Mouse (Mus musculus): Measurements from ENCODE around the gene Vpreb1.
A peak's percentile ranks its signal among the peaks of the same experiment; 100 is the strongest.

Vpreb1 gene

DNA sequence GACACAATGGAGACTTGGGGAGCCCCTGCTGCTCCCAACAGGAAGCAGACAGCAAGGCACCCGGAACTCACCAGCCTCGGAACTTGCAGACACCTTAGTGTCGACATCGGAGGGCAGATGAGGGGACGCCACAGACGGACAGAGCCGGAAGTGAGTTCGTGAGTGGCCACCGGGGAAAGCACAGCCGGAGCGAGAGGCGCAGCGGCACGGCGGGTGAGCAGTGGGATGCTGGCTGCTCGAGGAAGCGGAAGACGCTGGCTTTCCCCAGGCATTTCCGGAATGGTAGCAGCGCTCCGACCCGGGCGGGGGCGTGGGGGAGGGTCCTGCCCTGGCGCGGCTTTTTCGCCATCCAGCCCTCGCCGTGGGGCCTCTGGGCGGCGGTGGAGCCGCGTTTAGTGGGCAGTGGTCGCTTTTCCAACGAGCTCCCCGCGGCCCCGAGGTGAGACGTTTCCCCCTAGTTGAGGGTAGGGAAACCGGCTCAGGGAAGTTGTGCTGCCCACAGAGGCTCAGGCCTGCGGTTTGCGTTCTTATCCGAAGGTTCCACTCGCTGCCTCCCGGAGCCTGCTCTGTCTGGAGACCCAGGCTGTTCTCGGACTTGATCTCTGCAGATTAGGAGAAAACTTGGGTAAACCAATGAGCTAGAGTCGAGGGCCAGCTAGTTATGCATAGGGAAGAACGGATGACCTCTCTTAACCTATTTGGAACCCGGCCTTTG lies at the start of gene Vpreb1, which contains the start of gene Top3b:
Gene Vpreb1 (minus strand): TSS at position 227 of the 715 bp plus-strand sequence.
Gene Top3b (plus strand): TSS at position 120 of the 715 bp plus-strand sequence.
- peak; percentile 94 to 96 for DNase-seq (ENCODE audit: low spot score in 2 of 2)

DNA sequence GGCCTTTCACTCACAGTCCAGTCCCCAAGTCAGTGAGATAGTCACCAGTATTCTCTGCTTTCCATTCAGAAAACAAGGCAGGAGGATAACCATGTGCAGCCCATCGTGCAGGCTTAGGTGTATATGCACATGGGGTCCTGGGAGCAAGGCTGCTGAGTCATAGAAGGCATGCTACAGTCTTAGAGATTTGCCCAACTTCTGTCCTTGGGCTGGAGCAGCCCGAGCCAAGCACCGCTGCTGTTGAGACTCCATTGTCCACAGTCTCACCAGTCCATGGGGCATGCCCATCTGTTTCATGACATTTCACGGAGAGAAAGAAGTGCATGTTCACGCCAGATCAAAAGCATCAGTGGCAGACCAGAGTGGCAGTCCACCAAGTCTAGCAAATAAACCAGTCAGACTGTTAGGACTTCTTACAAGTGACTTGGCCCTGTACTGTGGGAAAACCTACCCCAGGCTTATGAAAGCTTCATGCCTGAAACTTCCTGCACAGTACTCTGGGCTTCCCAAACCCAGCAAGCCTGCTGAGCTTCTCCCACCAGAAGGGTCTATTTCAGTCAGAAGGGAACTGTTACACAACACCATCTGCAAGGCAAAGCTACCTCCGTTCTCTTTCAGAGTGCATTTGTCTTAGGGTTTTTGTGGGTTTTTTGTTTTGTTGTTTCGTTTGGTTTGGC lies 47.9 kb upstream of the Vpreb1 start:
- peak; percentile 69 to 77 for DNase-seq (ENCODE audit: low spot score in 2 of 2)

- peak in 1 of 2 experiments; percentile 36 for DNase-seq (ENCODE audit: low spot score in 2 of 2)
These were observed 42.8 kb upstream of the Vpreb1 start for GRCm38 (mm10) chr16:16913440-16913839.

GRCm38 (mm10) chr16:16911641-16912597 lies 41.3 kb upstream of the Vpreb1 start:
- DNase-seq (ENCODE audit: low spot score in 2 of 2), result peak; percentile 83 to 85

DNA sequence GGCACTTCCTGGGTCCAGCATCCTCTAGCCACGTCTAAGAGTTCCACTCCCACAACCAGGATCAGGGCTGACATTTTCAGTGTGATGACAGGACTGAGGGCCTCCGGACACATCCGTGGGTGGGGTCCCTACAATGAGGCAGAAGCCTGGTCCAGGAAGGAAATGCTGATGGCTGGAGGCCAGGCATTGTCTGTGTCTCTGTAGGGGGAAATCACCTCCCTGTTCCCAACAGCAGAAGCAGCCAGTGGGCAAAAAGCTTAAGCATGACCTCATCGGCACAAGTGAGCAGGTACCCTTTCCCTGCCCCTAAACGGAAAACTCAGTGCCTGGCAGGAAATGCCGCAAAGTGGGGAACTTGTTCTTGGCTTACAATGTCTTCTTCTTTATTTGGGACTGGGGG lies 37.2 kb upstream of the Vpreb1 start:
- peak; percentile 37 to 42 for DNase-seq (ENCODE audit: low spot score in 2 of 2)

DNA sequence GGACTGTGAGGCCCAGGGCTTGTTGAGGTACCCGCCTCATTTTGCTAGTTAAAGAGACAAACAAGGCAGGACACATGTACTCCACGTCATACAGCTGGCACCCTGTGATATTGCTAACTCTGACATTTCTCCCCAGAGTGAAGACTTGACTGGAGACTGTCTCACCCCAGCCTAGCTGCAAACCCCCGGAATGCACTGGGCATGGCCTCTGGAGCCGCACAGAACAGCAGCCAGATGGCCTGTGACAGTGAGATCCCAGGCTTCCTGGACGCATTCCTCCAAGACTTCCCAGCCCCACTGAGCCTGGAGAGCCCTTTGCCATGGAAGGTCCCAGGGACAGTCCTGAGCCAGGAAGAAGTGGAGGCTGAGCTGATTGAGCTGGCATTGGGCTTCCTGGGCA lies 32.5 kb upstream of the Vpreb1 start:
- no peak for DNase-seq (ENCODE audit: low spot score in 2 of 2)

- DNase-seq (ENCODE audit: low spot score in 2 of 2), result no peak
These were observed 31.7 kb upstream of the Vpreb1 start for GRCm38 (mm10) chr16:16902329-16902728.

DNA sequence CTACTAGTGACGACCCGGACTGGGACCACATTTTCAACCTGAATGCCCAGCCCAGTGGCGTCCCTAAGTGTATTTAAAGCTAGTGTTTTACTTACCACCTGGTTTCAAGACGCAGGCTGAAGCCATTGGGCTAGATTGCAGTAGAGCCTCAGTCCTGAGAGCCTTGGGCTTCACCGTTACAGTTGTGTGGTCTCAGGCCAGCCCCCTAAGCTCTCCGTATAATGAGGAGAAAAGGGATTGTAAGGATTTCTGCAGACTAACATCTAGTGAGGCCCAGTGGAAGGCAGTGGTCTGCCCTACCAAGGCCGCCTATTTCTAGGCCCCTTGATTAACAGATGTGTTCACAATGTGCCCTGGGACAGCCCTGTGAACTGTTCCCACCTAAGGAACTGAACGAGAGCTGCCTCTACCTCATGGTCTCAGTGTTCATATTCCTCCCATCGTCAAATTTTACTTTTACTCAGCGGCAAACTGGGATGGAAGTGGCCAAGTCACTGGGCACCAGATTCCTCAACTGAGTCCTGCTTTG lies 26.5 kb upstream of the Vpreb1 start:
- peak in 1 of 2 experiments; percentile 36 for DNase-seq (ENCODE audit: low spot score in 2 of 2)

- DNase-seq (ENCODE audit: low spot score in 2 of 2), result peak; percentile 94 to 95
These were observed 25.9 kb upstream of the Vpreb1 start, which contains the start of gene Ppm1f for GRCm38 (mm10) chr16:16896382-16897055. Gene Ppm1f (plus strand): TSS chr16:16896469.

- no peak for DNase-seq (ENCODE audit: low spot score in 2 of 2)
These were observed 25.4 kb upstream of the Vpreb1 start for GRCm38 (mm10) chr16:16896015-16896381.

DNA sequence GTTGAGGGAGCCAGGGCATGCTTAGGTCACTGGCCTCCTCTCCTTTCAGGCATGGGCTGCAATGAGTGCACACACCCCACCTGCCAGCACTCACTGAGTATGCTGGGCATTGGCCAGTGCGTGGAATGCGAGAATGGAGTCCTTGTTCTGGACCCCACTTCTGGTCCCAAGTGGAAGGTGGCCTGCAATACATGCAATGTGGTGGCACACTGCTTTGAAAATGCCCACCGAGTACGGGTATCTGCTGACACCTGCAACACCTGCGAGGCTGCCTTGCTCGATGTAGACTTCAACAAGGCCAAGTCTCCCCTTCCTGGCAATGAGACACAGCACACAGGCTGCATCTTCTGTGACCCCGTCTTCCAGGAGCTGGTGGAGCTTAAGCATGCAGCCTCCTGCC lies 21.7 kb upstream of the Vpreb1 start:
- DNase-seq (ENCODE audit: low spot score in 2 of 2), result no peak

GRCm38 (mm10) chr16:16888341-16888740 lies 17.7 kb upstream of the Vpreb1 start:
- DNase-seq (ENCODE audit: low spot score in 2 of 2), result no peak

- DNase-seq (ENCODE audit: low spot score in 2 of 2), result no peak
These were observed 8.4 kb upstream of the Vpreb1 start for GRCm38 (mm10) chr16:16879025-16879424.

DNA sequence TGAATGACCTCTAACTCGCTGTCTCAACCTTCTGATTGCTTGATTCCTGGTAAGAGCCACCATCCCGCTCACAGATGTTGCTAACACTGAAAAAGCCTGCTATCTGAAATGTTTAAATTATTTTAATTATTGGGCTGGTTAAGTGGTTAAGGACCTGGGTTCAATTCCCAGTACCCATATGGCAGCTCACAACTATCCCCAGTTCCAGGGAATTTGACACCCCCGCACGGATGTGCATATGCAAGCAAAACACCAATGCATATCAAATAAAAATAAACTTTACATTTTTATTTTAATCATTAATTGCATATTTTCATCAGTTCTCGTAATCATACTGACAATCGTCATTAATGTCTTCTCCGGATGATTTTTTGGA lies 414 bp downstream of the Vpreb1 start:
- DNase-seq (ENCODE audit: low spot score in 2 of 2), result no peak

- peak in 1 of 2 experiments; percentile 12 for DNase-seq (ENCODE audit: low spot score in 2 of 2)
These were observed 4.7 kb downstream of the Vpreb1 start for GRCm38 (mm10) chr16:16865696-16866561.

- DNase-seq (ENCODE audit: low spot score in 2 of 2), result peak; percentile 15 to 16
These were observed 5.4 kb downstream of the Vpreb1 start for GRCm38 (mm10) chr16:16865217-16865616.

DNA sequence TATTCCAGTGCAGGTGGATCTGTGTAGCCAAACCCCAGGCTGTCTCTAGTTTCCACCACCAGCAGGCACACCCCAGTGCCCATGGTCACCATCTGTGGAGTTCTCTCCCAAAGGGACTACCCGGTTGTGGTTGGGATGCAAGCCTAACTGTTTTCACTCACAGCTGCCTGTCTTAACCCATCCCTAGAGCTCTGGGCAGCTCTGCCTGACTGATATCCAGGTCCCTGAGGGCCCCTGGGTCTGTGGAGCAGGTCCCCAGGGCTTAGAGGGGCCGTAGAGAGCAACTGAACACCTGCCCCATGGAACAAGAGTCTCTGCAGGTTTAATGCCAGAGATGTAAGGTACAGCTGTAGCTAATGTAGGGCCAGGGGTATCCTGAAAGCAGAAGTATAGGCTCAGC lies 6.7 kb downstream of the Vpreb1 start, which contains the start of gene Igll1:
Gene Igll1 (minus strand): TSS at position 8 of the 400 bp plus-strand sequence.
- DNase-seq (ENCODE audit: low spot score in 2 of 2), result peak; percentile 6 to 10

- peak; percentile 1 for DNase-seq (ENCODE audit: low spot score in 2 of 2)
These were observed 8.4 kb downstream of the Vpreb1 start for GRCm38 (mm10) chr16:16862288-16862687.

DNA sequence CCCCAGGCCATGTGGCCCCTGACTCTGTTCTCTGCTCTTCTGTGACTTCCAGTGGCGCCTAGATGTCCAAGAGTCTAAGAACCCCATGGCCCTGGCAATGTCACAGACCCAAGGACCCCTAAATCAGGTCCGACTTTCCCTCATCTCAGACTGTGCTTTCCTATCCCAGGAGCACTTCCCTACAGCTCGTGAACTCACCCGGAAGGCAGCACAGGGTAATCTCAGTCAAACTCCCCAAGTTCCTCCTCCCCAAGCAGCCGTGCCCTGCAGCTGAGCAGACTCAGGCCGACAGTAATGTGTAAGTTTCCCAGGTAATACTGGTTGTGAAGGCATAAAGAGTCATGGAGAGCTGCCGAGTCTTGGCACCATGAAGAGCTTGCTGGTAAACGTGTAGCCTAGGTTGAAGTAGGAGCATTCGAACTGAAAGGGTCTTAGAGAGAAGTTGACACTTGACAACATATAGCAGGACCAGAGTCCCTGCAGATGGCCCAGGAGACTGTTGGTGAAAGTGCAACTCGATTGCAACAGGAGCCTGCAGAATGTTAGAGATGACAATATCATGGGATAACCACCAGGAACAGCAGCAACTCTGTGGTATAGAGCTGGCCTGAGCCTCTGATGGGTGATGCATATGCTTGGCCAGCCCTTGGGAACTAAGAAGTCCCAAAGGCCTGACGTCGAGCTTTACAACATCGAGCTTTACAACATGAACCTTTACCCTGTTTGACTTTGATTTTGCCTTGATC lies 13.7 kb downstream of the Vpreb1 start:
- no peak for DNase-seq (ENCODE audit: low spot score in 2 of 2)
